Mouse (Mus musculus) spleen, postnatal 0 days (tissue): ENCODE measurements around the gene Hmga2. TPM values are rescaled to one million over a fixed set of nuclear protein-coding genes. Genes with fewer than 3 reads are reported as not detected.

Experiments
- microRNA counts: library from miRNA; unstranded; fragments of <30 nt; microRNA quantifications from one replicate; lab custom pipeline; 2015
- polyA plus RNA-seq: library from polyadenylated mRNA; unstranded; fragments of >200 nt; fragmentation: Nextera tagmentation; extraction: Ambion mirVana; gene quantifications from 2 replicates; pipeline ENCODE4 v1.2.1, GENCODE M21; 2015

Hmga2 gene
- 3.6 and 4.2 TPM in 2 replicates for polyA plus RNA-seq

GRCm38 (mm10) chr10:120475601-120476515 is at the start of gene Hmga2:
TSS of gene Hmga2 (minus strand) at chr10:120476469.

MicroRNA genes within 50 kb of the gene (microRNA counts, 519-probe panel; counts per million panel counts)
- microRNA mmu-miR-763 (lab: Ali Mortazavi, UCI): 88.3 counts per million

Other genes starting within 250 kb of the Hmga2 start
- 57.1 and 59.7 TPM in 2 replicates for gene Llph, start 249.4 kb downstream of the Hmga2 start, polyA plus RNA-seq